Mouse (Mus musculus) ES-Bruce4 (cell line): Measurements from ENCODE around the gene Olfr552.

ENCODE experiments used
- CTCF ChIP-seq: IDR thresholded peaks from one replicate; pipeline ENCODE4 v1.8.1; 2011; ENCODE audit warnings: low read depth, low read length
- POLR2A ChIP-seq: IDR thresholded peaks from one replicate; pipeline ENCODE4 v1.8.1; 2011; ENCODE audit warnings: low read length; ENCODE audit not compliant: insufficient read depth

GRCm38 (mm10) chr7:102564999-102565997, 32.3 kb upstream of the Olfr552 start, which contains the start of gene Trim21:
- TF ChIP-seq CTCF = no peak
- no peak for TF ChIP-seq POLR2A
